Mouse (Mus musculus) erythroblast, adult 5-6 weeks (primary cell): ENCODE data around the gene Pik3c2b. TPM values are rescaled to one million over a fixed set of nuclear protein-coding genes. Genes with fewer than 3 reads are reported as not detected.
"Not testable (repeated sequence)": the region's sequence is repeated elsewhere in the genome, so short reads cannot be mapped to it uniquely, and the experiment has no call there.

ENCODE experiments used
- ATAC-seq: replicated peaks from 2 replicates; pipeline ENCODE4 v1.8.0; 2016; ENCODE audit warnings: moderate number of reproducible peaks, mild to moderate bottlenecking, moderate TSS enrichment, inconsistent platforms; ENCODE audit not compliant: poor library complexity, low FRiP score, severe bottlenecking
- total RNA-seq, 2 experiments: library from RNA; stranded (forward) in 1 of 2; stranded (reverse) in 1 of 2; fragments of 150-400 nt in 1 of 2; fragments of 200-764, 138-1000 nt in 1 of 2; gene quantifications; 2 replicates each; pipeline versions ENCODE4 v1.2.3 to v1.2.4; 2015 to 2017; ENCODE audit warnings: low replicate concordance in 2 of 2

Pik3c2b gene
- total RNA-seq, 2 experiments from 2014 or later: 0.17 to 0.38 TPM

DNA sequence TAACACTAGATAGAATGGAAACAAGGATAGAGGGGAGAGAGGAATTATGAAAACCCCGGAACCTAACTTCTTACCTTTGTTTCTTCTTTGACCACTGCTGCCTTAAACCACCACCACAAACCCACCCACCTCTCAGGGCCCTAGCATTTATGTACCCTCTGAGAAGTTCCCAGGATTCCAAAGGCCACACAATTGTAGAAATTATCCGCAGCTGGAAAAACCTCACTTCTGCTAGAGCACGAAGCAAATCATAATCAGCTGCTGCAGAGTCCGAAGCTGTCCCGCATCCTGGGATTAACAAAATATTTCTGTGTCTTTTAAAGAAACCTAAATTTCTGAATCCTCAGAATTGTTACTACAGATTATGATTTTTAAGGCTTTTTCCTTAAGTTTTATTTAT lies 15.0 kb upstream of the Pik3c2b start, which contains the start of gene Mdm4:
Gene Mdm4, minus strand, starts transcription at position 101 of the 400 bp plus-strand sequence.
- ATAC-seq: no peak

DNA sequence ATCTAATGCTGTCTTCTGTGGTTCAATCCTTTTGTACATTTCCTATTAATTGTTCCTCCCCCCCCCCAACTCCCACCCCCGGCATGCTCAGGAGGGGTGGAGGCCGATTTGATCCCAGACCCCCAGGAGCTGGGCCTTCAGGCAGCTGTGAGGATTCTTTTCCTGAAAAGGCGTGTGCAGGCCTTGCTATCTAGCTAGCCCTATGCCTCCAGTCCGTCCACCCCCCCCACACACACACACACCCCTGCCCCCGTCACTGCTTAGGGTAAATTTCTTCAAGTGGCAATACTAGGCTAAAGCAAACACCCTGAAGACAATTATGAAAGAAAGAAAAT lies 12.5 kb upstream of the Pik3c2b start:
- peak; percentile 44; the same call in 1 of the 2 replicates for ATAC-seq

DNA sequence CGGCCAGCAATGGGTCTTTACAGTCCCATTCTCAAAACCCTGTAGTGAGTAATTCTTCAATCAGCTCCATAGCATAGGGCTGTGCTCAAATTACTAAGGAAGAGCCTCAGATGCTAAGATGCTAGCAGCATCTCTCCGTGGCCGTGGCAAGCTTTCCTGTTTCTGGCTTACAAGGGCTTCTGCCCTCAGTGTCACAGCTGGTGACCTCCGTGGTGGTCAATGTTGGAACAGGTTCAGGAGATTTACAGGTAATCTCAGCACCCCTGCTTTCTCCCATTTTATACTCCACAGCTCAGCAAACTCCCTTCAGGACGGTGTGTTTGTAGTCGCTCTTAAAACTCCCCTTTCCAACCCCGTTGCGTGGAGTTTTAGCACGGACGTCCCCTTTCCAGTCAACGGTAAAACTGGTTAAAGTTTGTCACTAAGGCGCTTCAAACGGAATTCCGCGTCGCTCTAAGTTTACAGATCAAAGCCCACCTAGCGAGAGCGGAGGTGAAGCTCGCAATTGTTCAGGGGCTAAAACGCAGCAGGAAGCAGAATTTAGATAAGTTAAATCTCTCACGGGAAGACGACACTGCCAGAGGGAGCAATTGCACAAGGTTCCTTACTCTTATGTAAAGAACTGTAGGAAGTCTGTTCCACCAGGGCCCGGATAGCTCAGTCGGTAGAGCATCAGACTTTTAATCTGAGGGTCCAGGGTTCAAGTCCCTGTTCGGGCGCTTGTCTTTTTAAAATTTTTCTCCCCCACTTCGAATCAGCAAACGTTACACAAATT lies 12.0 kb upstream of the Pik3c2b start:
- ATAC-seq: peak; percentile 71

DNA sequence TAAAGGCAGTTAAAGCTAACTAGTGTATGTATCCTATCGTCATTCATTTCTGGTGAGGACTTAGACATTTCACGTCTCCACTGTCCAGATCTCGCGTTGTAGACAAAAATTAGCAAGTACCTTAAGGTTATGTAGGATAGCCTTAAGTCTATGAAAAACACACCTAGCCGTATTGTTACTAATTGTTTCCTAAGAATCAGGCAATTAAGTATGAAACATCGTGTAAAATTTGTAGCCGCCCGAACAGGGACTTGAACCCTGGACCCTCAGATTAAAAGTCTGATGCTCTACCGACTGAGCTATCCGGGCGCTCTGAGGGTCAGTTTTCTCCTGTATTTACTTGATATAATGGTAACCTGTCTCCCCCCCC lies 11.4 kb upstream of the Pik3c2b start:
- ATAC-seq: peak; percentile 32; the same call in 1 of the 2 replicates

DNA sequence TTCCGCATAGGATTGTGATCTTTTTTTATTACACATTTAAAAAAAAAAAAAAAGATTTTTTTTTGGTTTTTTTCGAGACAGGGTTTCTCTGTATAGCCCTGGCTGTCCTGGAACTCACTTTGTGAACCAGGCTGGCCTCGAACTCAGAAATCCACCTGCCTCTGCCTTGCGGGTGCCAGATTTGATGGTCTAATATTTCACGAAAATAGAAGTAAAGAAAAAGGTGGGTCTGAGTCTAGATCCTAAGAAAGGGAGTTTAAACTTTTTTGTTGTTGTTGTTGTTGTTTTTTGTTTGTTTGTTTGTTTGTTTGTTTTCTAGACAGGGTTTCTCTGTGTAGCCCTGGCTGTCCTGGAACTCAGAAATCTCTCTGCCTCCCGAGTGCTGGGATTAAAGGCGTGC lies 10.8 kb upstream of the Pik3c2b start:
- not testable (repeated sequence) for ATAC-seq

DNA sequence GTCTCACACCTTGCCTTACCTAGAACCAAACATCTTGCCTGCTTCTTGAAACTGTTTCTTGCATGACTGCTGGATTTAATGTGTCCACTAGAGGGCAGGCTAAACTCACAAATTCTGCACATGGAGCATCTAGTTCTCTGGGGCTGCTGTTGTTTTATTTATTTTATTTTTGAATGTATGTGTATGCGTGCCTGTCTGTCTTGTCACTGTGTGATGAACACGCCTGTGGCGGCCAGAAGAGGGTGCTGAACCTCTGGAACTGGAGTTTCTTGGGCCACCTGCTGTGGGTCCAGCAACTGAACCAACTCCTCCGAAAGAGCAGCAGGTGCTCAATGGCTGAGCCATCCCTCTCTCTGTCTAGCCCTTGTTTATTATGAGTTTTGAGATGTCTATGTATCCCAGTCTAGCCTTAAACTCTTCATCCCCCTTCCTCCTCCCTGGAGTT lies 5.9 kb upstream of the Pik3c2b start:
- peak; percentile 83 for ATAC-seq

DNA sequence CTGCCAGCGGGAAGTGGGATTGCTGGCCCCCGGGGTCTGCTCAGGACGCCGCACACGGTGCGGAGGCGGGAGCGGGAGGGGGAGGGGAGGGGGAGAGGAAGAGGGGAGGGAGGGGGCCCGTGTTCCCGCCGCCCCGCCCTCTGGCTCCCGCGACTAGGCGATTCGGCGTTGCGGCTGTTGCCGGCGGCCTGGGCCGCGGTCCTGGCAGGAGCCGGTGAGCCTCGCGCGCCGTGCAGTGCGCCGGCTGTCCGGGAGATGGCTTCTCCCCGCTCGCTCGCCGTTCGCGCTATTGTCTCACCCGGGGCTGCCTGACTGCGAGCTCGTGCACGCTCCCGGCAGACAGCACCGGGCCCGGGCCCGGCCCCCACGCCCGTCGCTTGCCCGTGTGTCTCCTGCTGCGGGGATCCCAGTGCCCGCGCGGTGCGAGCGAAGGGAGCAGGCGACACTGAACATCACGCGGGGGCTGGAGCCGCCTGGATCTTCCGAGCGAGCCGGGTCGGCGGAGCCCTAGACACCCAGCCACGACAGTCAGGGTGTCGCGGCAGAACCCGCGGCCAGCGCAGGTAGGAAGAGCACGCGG lies 484 bp downstream of the Pik3c2b start:
- 0 out of 2 replicates have a peak, but pooled peaks have one; percentile 40 for ATAC-seq

DNA sequence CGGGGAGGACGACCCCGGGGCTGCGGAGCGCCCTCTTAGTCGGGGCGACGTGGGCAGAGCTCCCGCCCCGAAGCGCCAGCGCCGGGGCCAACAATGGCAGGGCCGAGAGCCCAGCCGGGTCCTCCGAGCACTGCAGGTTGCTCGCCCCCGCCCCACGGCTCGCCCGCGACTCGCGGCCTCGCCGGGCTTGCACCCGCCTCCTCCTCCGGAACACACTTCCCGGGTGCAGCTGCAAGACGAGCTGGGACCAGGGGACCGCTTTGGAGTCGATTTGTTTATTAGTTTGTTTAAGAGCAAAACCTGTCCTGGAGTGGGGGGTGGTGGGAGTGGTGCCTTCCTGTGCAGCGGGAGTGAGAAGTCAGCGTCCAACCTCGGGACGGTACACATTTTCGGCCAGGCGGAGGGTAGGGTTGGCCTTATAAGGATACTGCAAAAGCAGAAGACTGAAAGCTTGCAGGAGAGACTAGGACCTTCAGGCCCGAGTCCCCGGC lies 1.0 kb downstream of the Pik3c2b start:
- ATAC-seq: no peak

DNA sequence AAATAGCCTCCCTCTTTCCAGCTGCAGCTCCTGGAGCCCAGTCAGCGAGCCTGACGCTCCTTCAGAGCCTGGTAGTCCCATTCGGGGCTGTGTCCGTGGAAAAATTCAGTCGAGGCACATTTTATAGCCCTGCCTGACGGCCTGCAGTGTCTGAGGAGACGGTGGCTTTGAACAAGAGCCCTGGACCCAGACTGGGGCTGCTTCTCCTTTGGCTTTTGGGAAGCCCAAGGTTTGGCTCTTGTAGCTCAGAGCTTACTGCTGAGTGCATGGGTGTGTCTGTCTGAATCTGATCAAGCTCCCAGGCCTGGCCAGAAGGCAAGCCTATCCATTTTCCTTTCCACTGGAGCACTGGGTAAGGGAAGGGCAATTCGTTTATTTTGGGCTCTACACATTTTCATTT lies 2.1 kb downstream of the Pik3c2b start:
- 0 out of 2 replicates have a peak, but pooled peaks have one; percentile 31 for ATAC-seq

DNA sequence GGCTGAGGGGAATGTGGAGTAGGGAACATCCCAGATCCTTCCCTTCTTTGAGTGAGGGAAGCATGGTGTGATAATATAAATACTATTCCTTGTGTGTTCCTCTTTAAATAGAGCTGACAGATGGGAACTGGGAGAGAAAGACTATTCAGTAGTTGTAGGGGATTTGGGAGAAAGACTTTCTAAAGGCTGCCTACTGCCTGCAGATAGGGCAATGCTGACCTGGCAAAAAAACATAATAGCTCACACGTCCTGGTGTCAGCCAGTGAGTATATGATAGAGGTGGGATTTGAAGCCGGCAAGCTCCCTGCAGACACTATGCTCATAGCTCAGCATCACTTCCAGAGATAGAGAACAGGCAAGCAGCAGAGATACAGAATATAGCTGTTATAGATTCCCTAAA lies 3.2 kb downstream of the Pik3c2b start:
- ATAC-seq: no peak

DNA sequence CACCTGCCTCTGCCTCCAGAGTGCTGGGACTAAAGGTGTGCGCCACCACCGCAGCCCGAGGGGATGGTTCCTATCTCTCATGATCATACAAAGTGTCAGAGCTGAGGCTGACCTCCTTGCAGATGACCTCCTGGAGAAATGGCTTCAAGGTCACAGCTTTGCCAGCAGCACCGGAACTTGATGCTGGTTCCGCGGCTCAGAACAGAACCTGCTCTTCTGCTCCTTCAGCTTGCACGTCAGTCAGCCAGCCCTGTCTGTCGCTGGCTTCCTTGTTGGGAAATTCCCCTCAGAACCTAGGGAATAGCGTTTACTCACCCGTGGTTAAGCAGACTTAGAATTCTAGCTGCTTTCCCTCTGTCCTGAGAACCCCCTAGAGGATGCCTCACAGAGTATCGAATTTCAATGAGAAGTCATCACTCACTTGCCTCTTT lies 4.5 kb downstream of the Pik3c2b start:
- ATAC-seq: no peak

DNA sequence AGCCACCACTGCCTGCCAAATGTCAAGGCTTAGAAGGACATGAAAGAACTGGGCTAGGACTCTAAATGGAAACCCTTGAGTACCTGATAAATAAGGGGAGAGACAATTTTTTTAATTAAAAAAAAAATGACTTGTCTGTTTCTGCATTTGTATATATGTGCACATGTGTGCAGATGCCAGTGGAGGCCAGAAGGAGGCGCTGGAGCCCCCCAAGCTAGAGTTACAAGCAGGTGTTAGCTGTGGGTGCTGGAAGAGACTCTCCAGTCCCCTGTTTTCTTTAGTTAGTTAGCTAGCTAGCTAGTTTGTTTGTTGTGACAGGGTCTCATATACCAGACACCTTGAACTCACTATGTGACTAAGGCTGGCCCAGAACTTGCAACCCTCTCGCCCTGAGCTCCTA lies 6.4 kb downstream of the Pik3c2b start:
- no peak for ATAC-seq

DNA sequence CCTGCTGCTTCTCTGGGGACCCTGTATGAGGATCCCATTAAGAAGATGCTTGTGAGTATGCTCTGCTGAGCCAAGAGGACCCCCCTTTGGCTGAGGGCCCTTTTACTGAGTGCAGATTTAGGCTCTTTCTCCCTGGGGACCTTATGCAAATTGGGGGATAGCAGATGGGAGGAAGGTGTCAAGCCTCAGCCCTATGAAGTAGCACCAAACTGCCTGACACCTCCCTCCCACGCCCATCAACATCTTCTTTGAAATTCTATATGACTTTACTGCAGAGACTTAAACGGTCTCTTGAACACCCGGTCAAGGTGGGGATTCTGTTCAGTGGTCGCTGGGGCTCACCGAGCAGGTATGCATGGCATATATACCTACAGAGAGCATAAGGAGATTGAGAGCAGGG lies 7.6 kb downstream of the Pik3c2b start:
- ATAC-seq: no peak

DNA sequence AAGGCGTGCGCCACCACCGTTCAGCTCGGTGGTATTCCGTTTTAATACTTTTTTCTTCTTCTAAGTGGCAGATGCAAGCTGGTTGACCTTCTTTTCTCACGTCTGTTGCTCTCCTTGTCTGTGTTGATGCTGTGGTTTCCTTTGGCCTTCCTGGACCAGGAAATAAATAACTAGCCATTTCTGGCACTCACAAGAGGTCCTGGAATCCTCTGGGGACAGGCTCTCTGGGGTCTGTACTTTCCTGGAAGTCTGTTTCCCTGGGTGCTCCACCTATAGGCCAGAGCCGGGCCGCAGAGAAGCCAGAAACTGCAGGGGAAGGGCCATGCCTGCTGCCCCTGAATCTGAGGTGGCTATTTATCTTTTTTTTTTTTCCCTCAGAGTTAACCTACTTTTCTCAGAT lies 8.9 kb downstream of the Pik3c2b start:
- no peak for ATAC-seq

DNA sequence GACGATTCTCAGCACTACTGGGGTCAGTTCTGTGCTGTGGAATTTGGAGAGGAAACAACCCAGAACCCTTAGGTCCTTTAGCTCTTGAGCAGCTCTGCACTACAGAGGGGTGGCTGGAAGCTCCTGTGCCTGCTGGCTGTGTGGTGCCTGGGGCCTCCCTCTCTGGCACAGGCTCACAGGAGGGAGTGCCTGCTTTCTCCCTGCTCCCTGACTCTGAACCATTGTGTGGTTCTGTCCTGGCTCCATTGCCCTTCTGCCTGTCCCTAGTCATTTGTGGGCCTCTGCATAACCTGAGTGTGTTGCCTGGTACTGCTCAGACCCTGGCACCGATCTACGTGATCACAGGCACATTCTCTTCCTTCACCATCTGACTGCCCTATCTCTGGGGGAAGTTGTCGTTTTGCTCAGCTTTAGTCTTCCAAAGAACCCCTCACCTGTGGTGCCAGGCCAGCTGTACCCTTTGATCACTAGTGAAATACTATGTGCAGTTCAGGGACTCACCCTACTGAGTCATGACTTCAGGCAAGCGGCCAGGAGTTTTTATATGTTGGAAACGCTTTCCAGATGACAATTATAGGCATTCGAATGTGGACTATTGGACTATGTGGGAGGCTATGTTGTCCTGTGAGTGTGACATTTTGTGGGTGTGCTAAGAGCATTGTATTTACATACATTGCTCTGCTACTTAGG lies 12.0 kb downstream of the Pik3c2b start:
- ATAC-seq: no peak

DNA sequence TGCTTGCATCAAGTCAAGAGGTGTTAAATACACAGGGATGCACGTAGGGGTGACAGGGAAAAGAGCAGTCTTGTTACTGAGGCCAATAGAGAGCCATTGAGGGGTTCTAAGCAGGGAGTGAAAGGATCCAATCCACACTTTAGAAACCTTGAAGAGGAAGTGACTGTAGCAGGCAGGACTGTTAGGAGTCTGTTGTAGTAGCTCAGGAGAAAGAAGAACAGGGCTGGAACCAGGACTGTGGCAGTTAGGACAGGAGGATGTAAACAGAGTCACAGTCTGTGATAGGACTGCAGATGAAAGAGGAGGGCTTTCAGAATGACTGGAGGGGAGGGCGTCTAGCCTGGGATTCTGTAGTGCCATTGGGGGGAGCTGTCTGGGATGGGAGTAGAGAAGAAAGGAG lies 14.1 kb downstream of the Pik3c2b start:
- ATAC-seq: no peak

DNA sequence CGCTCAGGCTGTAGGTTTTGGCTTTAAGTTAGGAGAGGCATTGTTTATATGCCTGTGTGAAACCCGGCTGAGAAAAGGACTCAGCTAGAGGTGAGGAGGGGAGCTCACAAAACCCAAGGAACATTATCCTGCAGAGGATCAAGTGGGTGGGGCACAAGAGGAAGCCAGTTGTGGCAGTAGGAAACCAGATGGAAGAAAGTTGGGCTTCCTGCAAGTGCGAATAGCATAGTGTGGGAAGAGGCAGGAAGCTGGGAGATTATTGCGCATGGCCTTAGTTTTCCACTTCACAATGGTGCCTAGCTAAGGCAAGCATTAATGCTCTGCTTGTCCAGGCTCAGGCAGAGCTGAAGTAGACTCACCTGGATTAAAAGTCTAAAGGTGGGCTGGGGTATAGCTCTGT lies 15.2 kb downstream of the Pik3c2b start:
- ATAC-seq: no peak

DNA sequence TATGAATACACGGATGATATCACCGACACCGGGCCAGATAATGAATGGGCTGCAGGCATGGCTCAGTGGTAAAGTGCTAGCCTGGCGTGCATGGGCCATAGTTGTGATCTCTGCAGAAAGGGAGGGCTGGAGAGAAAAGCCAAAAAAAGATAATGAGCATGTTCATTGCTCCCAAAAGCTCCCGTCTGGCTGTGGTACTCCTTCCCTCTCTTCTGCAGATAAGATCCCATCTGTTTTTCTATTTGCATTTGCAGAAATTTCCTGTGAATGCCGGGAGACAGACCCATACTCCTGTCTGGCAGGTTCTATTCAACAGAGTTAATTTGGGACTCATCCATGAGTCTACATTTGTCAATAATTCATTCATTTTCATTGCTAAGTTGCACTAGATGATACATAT lies 17.7 kb downstream of the Pik3c2b start:
- ATAC-seq: no peak

DNA sequence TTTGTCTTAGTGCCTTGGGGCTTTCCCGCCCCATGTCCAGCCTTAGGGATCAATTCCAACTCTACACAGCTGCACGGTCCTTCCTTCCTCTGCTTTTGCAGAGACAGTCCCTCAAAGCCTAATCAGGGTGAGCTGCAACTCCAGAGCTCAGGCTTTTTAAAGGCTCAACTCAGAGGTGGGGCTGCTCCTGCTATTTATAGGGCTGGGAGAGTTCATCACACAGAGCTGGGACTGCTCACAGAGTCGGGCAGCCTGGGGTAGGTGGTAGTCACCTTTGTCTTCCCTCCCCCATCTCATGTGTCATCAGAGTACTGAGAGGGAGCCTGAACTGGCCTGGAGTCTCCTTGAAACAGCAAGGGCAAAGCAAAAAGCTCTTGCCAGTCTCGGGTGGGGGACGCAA lies 22.8 kb downstream of the Pik3c2b start:
- ATAC-seq: no peak

DNA sequence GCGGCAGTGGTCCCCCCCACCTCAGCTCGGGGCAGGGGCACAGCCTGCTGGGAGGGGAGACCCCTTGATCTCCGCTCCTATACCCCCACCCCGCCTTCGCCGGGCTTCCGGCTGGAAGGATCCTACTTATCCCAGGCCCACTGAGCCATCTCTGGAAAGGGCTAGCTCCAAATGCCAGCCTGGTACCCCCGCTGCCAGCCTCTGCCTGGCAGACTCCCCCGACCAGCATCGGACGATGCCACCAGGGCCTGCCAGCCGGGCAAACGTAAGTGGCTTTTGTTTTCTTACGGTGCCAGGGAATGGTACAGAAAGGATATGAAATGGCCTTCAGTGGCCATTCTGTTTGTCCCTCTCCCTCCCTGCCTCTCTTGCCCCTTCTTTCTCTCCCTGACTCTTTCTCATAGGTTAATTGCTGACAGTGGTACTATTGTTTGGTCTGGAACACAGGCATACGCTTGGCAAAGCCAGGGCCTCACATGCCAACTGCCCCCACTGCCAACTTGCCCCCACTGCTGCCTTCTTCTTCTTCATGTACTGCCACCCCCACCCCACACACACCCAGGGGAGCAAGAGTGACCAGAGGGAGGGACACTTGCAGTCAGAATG lies 23.3 kb downstream of the Pik3c2b start:
- ATAC-seq: no peak
